In genomic region chr11:68446547-68446946, GRCm38 (mm10) we compare ENCODE assay signal across 23 mouse cellular contexts. TPM values are rescaled to one million over a fixed set of nuclear protein-coding genes. Genes with fewer than 3 reads are reported as not detected.
DNase-seq lines count a peak whose midpoint lies in the region; ATAC-seq and TF ChIP-seq lines count a peak whose summit lies in the region.
"Had no signal": no experiment of that assay in that cellular context is flagged by ENCODE, and none has a peak within 500 bp of the region (broad histone marks: within the 10 kb centered on the region; RNA-seq: fewer than 3 reads in every experiment).

No protein-coding gene starts in this region.

- H3K4me1 ChIP-seq in hindbrain, postnatal 0 days (ENCODE audit: insufficient read depth, low read length) = peaks cover 6% of the 10 kb centered on the region; the same call in 1 of the 2 replicates
- peaks cover 13% of the 10 kb centered on the region for H3K4me1 ChIP-seq in embryonic facial prominence, embryonic 10.5 days

- TF ChIP-seq CTCF in hindbrain, postnatal 0 days (IDR thresholded peaks at IDR 0.05; ENCODE audit: low read depth) = no peak

- ATAC-seq in CD4-positive, CD25-positive, alpha-beta regulatory T cell, adult 4 months = no peak
- ATAC-seq in granulocyte monocyte progenitor cell, adult 5-6 weeks (replicated peaks; ENCODE audit: poor library complexity, severe bottlenecking) = 0 out of 2 replicates have a peak, but pooled peaks have one; percentile 7
- ATAC-seq in monocyte, adult 5-6 weeks (replicated peaks; ENCODE audit: insufficient number of reproducible peaks, low FRiP score, low TSS enrichment, poor library complexity, severe bottlenecking) = peak; percentile 11; the same call in 1 of the 2 replicates
- ATAC-seq in hindbrain, postnatal 0 days = no peak
- ATAC-seq: forebrain, embryonic 14.5 days; intestine, embryonic 16.5 days had no signal

- H3K4me2 ChIP-seq in hindbrain, postnatal 0 days (ENCODE audit: low read depth, low read length) = no peak overlapping the region
- H3K4me2 ChIP-seq: heart, embryonic 11.5 days; heart, embryonic 15.5 days; hindbrain, embryonic 13.5 days had no signal

- no peak overlapping the region for H3K4me3 ChIP-seq in hindbrain, postnatal 0 days (ENCODE audit: low read length)
- no peak overlapping the region for H3K4me3 ChIP-seq in embryonic facial prominence, embryonic 10.5 days
- H3K4me3 ChIP-seq: erythroblast, embryonic 14.5 days; forebrain, embryonic 10.5 days; heart, adult 2 months; heart, embryonic 15.5 days; hindbrain, embryonic 13.5 days had no signal

- no peaks in the 10 kb centered on the region for H3K36me3 ChIP-seq in hindbrain, postnatal 0 days (ENCODE audit: insufficient read depth, low read length)
- H3K36me3 ChIP-seq in embryonic facial prominence, embryonic 10.5 days (replicated peaks) = no peaks in the 10 kb centered on the region
- H3K36me3 ChIP-seq: forebrain, embryonic 10.5 days; heart, embryonic 15.5 days; hindbrain, embryonic 13.5 days had no signal

- H3K9ac ChIP-seq in hindbrain, postnatal 0 days (replicated peaks; ENCODE audit: low read length) = no peak overlapping the region
- H3K9ac ChIP-seq: heart, embryonic 15.5 days; hindbrain, embryonic 13.5 days had no signal

- H3K27ac ChIP-seq in hindbrain, postnatal 0 days = no peak overlapping the region
- H3K27ac ChIP-seq in embryonic facial prominence, embryonic 10.5 days (replicated peaks) = no peak overlapping the region
- H3K27ac ChIP-seq: forebrain, embryonic 10.5 days; heart, adult 2 months; heart, embryonic 15.5 days; hindbrain, embryonic 13.5 days had no signal

- WGBS in hindbrain, postnatal 0 days = 95% methylated on average over 4 of the region's 4 CpGs
- 90% methylated on average over 4 of the region's 4 CpGs for WGBS in embryonic facial prominence, embryonic 10.5 days

- DNase-seq in CD4-positive, CD25-positive, alpha-beta regulatory T cell, adult 2 months (ENCODE audit: low read depth, low spot score) = peak; percentile 33
- peak; percentile 30 for DNase-seq in CD4-positive helper T cell, adult 2 months (ENCODE audit: low read depth, low spot score)
- no peak for DNase-seq in ovary, adult 18-20 months (ENCODE audit: low spot score)
- DNase-seq in hindbrain, postnatal 0 days (ENCODE audit: low spot score) = no peak
- no peak for DNase-seq in embryonic facial prominence, embryonic 10.5 days (ENCODE audit: low spot score)
- DNase-seq: adrenal gland, postnatal 10 days; cerebellum, adult 11-12 months; cerebellum, adult 9-10 months; cerebellum, postnatal 25 days; gastrocnemius, postnatal 10 days; heart, adult 2 months; heart, postnatal 14 days had no signal

- no peaks in the 10 kb centered on the region for H3K27me3 ChIP-seq in hindbrain, postnatal 0 days (ENCODE audit: insufficient read depth, low read length)
- H3K27me3 ChIP-seq in embryonic facial prominence, embryonic 10.5 days (replicated peaks; ENCODE audit: low read depth, poor library complexity, severe bottlenecking) = peaks cover 7% of the 10 kb centered on the region; the same call in 1 of the 2 replicates
- H3K27me3 ChIP-seq: hindbrain, embryonic 13.5 days had no signal

- H3K9me3 ChIP-seq in hindbrain, postnatal 0 days (ENCODE audit: low read length) = no peaks in the 10 kb centered on the region
- no peaks in the 10 kb centered on the region for H3K9me3 ChIP-seq in embryonic facial prominence, embryonic 10.5 days
- H3K9me3 ChIP-seq: forebrain, embryonic 10.5 days; heart, embryonic 15.5 days; hindbrain, embryonic 13.5 days had no signal

RNA-seq across cellular contexts. Expression of gene Pik3r5, which starts 14.6 kb away (rescaled TPM):
- 10 to 100 TPM; 17.9 to 26.3 TPM for polyA plus RNA-seq in CD4-positive, CD25-positive, alpha-beta regulatory T cell, adult 4 months (2017; shearing (Covaris generic))
- total RNA-seq in granulocyte monocyte progenitor cell, adult 5-6 weeks (2014; fragmentation: Nextera tagmentation) = 16.5 TPM in 2 replicates
- total RNA-seq in granulocyte monocyte progenitor cell, adult 5-6 weeks (2017) = 4.4 and 9.0 TPM in 2 replicates
- 66.2 to 140 TPM (median 84.0 TPM) in 3 replicates for total RNA-seq in monocyte, adult 5-6 weeks (2017)
- total RNA-seq in hindbrain, postnatal 0 days (2014; rRNA removed) = 1.4 and 2.5 TPM in 2 replicates
- 0.34 and 0.65 TPM in 2 replicates for polyA plus RNA-seq in hindbrain, postnatal 0 days (2015; fragmentation: Nextera tagmentation; extraction: Ambion mirVana)
- 0.69 and 1.3 TPM in 2 replicates for polyA plus RNA-seq in embryonic facial prominence, embryonic 10.5 days (2016; fragmentation: Nextera tagmentation; extraction: Ambion mirVana)

RNA-seq across cellular contexts. Expression of gene Ntn1, which starts 45.9 kb away (rescaled TPM):
- under 1 TPM; 0.63 to 0.90 TPM for polyA plus RNA-seq in CD4-positive, CD25-positive, alpha-beta regulatory T cell, adult 4 months (2017; shearing (Covaris generic))
- total RNA-seq in granulocyte monocyte progenitor cell, adult 5-6 weeks (2014; fragmentation: Nextera tagmentation) = not detected in 2 replicates
- not detected in 2 replicates for total RNA-seq in granulocyte monocyte progenitor cell, adult 5-6 weeks (2017)
- total RNA-seq in monocyte, adult 5-6 weeks (2017) = 0.32 TPM in 1 of 3 replicates, not detected in the others
- total RNA-seq in hindbrain, postnatal 0 days (2014; rRNA removed) = 81.7 and 101 TPM in 2 replicates
- polyA plus RNA-seq in hindbrain, postnatal 0 days (2015; fragmentation: Nextera tagmentation; extraction: Ambion mirVana) = 13.8 and 14.3 TPM in 2 replicates
- 7.4 and 8.2 TPM in 2 replicates for polyA plus RNA-seq in embryonic facial prominence, embryonic 10.5 days (2016; fragmentation: Nextera tagmentation; extraction: Ambion mirVana)
- total RNA-seq: hematopoietic stem cell, adult 5-6 weeks had no signal
- polyA plus RNA-seq: erythroblast, embryonic 14.5 days had no signal

RNA-seq across cellular contexts. Expression of gene Pik3r6, which starts 56.3 kb away (rescaled TPM):
- polyA plus RNA-seq in CD4-positive, CD25-positive, alpha-beta regulatory T cell, adult 4 months (2017; shearing (Covaris generic)) = not detected
- 5.7 and 7.8 TPM in 2 replicates for total RNA-seq in granulocyte monocyte progenitor cell, adult 5-6 weeks (2014; fragmentation: Nextera tagmentation)
- total RNA-seq in granulocyte monocyte progenitor cell, adult 5-6 weeks (2017) = 9.7 and 16.4 TPM in 2 replicates
- 12.6 to 14.2 TPM (median 13.9 TPM) in 3 replicates for total RNA-seq in monocyte, adult 5-6 weeks (2017)
- 1.5 and 2.7 TPM in 2 replicates for total RNA-seq in hindbrain, postnatal 0 days (2014; rRNA removed)
- 1.3 and 1.7 TPM in 2 replicates for polyA plus RNA-seq in hindbrain, postnatal 0 days (2015; fragmentation: Nextera tagmentation; extraction: Ambion mirVana)
- 1.7 and 1.8 TPM in 2 replicates for polyA plus RNA-seq in embryonic facial prominence, embryonic 10.5 days (2016; fragmentation: Nextera tagmentation; extraction: Ambion mirVana)

Comparison
In these comparisons a context has a peak if more than half of its experiments do, and no peak if none do; other contexts are left out.
1. DNase-seq: peak in CD4-positive, CD25-positive, alpha-beta regulatory T cell, adult 2 months (single experiment) and CD4-positive helper T cell, adult 2 months (single experiment); none in ovary, adult 18-20 months (single experiment), hindbrain, postnatal 0 days (single experiment) and embryonic facial prominence, embryonic 10.5 days (single experiment).
2. ATAC-seq: peak in granulocyte monocyte progenitor cell, adult 5-6 weeks (single experiment) and monocyte, adult 5-6 weeks (single experiment); none in CD4-positive, CD25-positive, alpha-beta regulatory T cell, adult 4 months (single experiment) and hindbrain, postnatal 0 days (single experiment).
3. RNA of gene Ntn1, which starts 45.9 kb away (total RNA-seq): 81.7 to 101 TPM in hindbrain, postnatal 0 days; not detected in granulocyte monocyte progenitor cell, adult 5-6 weeks and 0.32 TPM in monocyte, adult 5-6 weeks; every median in the first group is over 10 times any median in the second.